Mouse (Mus musculus) neural tube, embryonic 14.5 days (tissue): ENCODE data around the gene Foxf1. TPM values are rescaled to one million over a fixed set of nuclear protein-coding genes. Genes with fewer than 3 reads are reported as not detected.

ENCODE experiments used
- ATAC-seq: fragments of 200-750 bp; cut with Nextera tagmentation; 2 replicates; pipeline ENCODE4 v1.8.0; 2017; ENCODE audit warnings: low read depth, mild to moderate bottlenecking, moderate TSS enrichment, moderate library complexity
- H3K27ac ChIP-seq: fragments of 300-500 bp; sonication (generic); 2 replicates; pipeline ENCODE4 v1.5.1; 2014; ENCODE audit warnings: low read depth, mild to moderate bottlenecking, control low read depth, low read length, moderate library complexity, mixed read lengths
- H3K27me3 ChIP-seq: fragments of 300-500 bp; sonication (generic); 2 replicates; pipeline ENCODE4 v1.6.1; 2014; ENCODE audit warnings: low read length; ENCODE audit not compliant: control insufficient read depth, insufficient read depth
- H3K36me3 ChIP-seq: fragments of 300-500 bp; sonication (generic); 2 replicates; pipeline ENCODE4 v1.6.1; 2014; ENCODE audit warnings: low read length, mixed read lengths; ENCODE audit not compliant: control insufficient read depth, insufficient read depth
- H3K4me1 ChIP-seq: fragments of 300-500 bp; sonication (generic); 2 replicates; pipeline ENCODE4 v1.6.1; 2014; ENCODE audit warnings: low read length; ENCODE audit not compliant: control insufficient read depth, insufficient read depth
- H3K4me2 ChIP-seq: fragments of 300-500 bp; sonication (generic); 2 replicates; pipeline ENCODE4 v1.6.1; 2014; ENCODE audit warnings: mild to moderate bottlenecking, low read depth, low read length, control low read depth
- H3K4me3 ChIP-seq: fragments of 300-500 bp; sonication (generic); 2 replicates; pipeline ENCODE4 v1.5.1; 2014; ENCODE audit warnings: low read depth, low read length, control low read depth, mixed read lengths
- H3K9ac ChIP-seq: fragments of 300-500 bp; sonication (generic); replicated peaks from 2 replicates; pipeline ENCODE4 v1.6.1; 2014; ENCODE audit warnings: low read depth, mild to moderate bottlenecking, control low read depth, low read length, mixed read lengths
- H3K9me3 ChIP-seq: fragments of 300-500 bp; sonication (generic); 2 replicates; pipeline ENCODE4 v1.6.1; 2016; ENCODE audit warnings: low read length; ENCODE audit not compliant: control insufficient read depth
- WGBS: fragments of 180-500 bp; shearing (Covaris S2); extraction: QIAGEN DNeasy Blood & Tissue Kit; methylation state at CpG from one replicate; pipeline ENCODE4 v1.1.7; 2014; 5-methylcytosine and 5-hydroxymethylcytosine counted together
- polyA plus RNA-seq: library from polyadenylated mRNA; unstranded; fragments of >200 nt; fragmentation: Nextera tagmentation; extraction: Ambion mirVana; gene quantifications from 2 replicates; pipeline ENCODE4 v1.2.1, GENCODE M21; 2014

Foxf1 gene
- polyA plus RNA-seq, 1 experiment from 2014 or later, result 0.16 TPM

GRCm38 (mm10) chr8:121079944-121080343, 4.2 kb upstream of the Foxf1 start:
- Histone ChIP-seq H3K27me3 (peaks cover 80% of the 10 kb centered on the region), H3K4me1 (0 out of 2 replicates have a peak, but pooled peaks cover 11% of the 10 kb centered on the region), H3K4me3 (no peak overlapping the region), H3K27ac (no peak overlapping the region), H3K9ac (no peak overlapping the region), H3K4me2 (no peak overlapping the region), H3K9me3 (no peaks in the 10 kb centered on the region), H3K36me3 (no peaks in the 10 kb centered on the region)
- 5% methylated on average over 12 of the region's 12 CpGs for WGBS
- no peak for ATAC-seq

GRCm38 (mm10) chr8:121080361-121081090, 3.7 kb upstream of the Foxf1 start:
- WGBS, result under 1% methylated on average over 49 of the region's 49 CpGs
- Histone ChIP-seq H3K9me3 (no peaks in the 10 kb centered on the region), H3K4me3 (no peak overlapping the region), H3K27ac (no peak overlapping the region), H3K9ac (no peak overlapping the region), H3K4me1 (0 out of 2 replicates have a peak, but pooled peaks cover 11% of the 10 kb centered on the region), H3K27me3 (peaks cover 85% of the 10 kb centered on the region), H3K36me3 (no peaks in the 10 kb centered on the region), H3K4me2 (no peak overlapping the region)
- no peak for ATAC-seq

GRCm38 (mm10) chr8:121081398-121081797, 2.8 kb upstream of the Foxf1 start:
- under 1% methylated on average over 7 of the region's 7 CpGs for WGBS

GRCm38 (mm10) chr8:121082218-121083092, 1.7 kb upstream of the Foxf1 start:
- no peak overlapping the region for H3K27ac ChIP-seq
- H3K9me3 ChIP-seq, result no peaks in the 10 kb centered on the region
- 0 out of 2 replicates have a peak, but pooled peaks cover 11% of the 10 kb centered on the region for H3K4me1 ChIP-seq
- no peak for ATAC-seq
- no peak overlapping the region for H3K4me3 ChIP-seq
- no peak overlapping the region for H3K9ac ChIP-seq
- WGBS, result under 1% methylated on average over 57 of the region's 57 CpGs
- no peaks in the 10 kb centered on the region for H3K36me3 ChIP-seq
- H3K4me2 ChIP-seq, result peak overlapping the region; percentile 56; the same call in 1 of the 2 replicates
- H3K27me3 ChIP-seq, result peaks cover 87% of the 10 kb centered on the region

More at GRCm38 (mm10) chr8:121081398-121081797, 2.8 kb upstream of the Foxf1 start:
- H3K4me2 ChIP-seq, result no peak overlapping the region
- H3K27me3 ChIP-seq, result peaks cover 85% of the 10 kb centered on the region
- H3K4me3 ChIP-seq, result no peak overlapping the region
- no peak overlapping the region for H3K9ac ChIP-seq
- H3K9me3 ChIP-seq, result no peaks in the 10 kb centered on the region
- no peaks in the 10 kb centered on the region for H3K36me3 ChIP-seq
- no peak overlapping the region for H3K27ac ChIP-seq
- ATAC-seq, result no peak
- H3K4me1 ChIP-seq, result 0 out of 2 replicates have a peak, but pooled peaks cover 11% of the 10 kb centered on the region

GRCm38 (mm10) chr8:121083093-121083935, 872 bp upstream of the Foxf1 start:
- Histone ChIP-seq H3K9ac (no peak overlapping the region), H3K4me1 (0 out of 2 replicates have a peak, but pooled peaks cover 11% of the 10 kb centered on the region), H3K9me3 (no peaks in the 10 kb centered on the region), H3K27ac (no peak overlapping the region), H3K4me3 (peak overlapping the region; percentile 29), H3K36me3 (no peaks in the 10 kb centered on the region), H3K4me2 (peak overlapping the region; percentile 56), H3K27me3 (peaks cover 86% of the 10 kb centered on the region)
- WGBS, result under 1% methylated on average over 89 of the region's 89 CpGs
- no peak for ATAC-seq

- Histone ChIP-seq H3K36me3 (no peaks in the 10 kb centered on the region), H3K4me2 (peak overlapping the region; percentile 56), H3K9ac (no peak overlapping the region; the same call in 1 of the 2 replicates), H3K4me3 (peak overlapping the region; percentile 29), H3K27me3 (peaks cover 86% of the 10 kb centered on the region), H3K4me1 (0 out of 2 replicates have a peak, but pooled peaks cover 11% of the 10 kb centered on the region), H3K27ac (no peak overlapping the region), H3K9me3 (no peaks in the 10 kb centered on the region)
- whole genome bisulfite sequencing, result 3% methylated on average over 12 of the region's 27 CpGs
- no peak for ATAC-seq
Measured at GRCm38 (mm10) chr8:121083936-121084209, 313 bp upstream of the Foxf1 start.

- peaks cover 90% of the 10 kb centered on the region for H3K27me3 ChIP-seq
- no peak overlapping the region for H3K4me2 ChIP-seq
- no peaks in the 10 kb centered on the region for H3K36me3 ChIP-seq
- no peak overlapping the region for H3K27ac ChIP-seq
- no peak overlapping the region for H3K9ac ChIP-seq
- ATAC-seq, result no peak
- 1% methylated on average over 30 of the region's 30 CpGs for WGBS
- H3K4me3 ChIP-seq, result peak overlapping the region; percentile 29; the same call in 1 of the 2 replicates
- no peaks in the 10 kb centered on the region for H3K9me3 ChIP-seq
- 0 out of 2 replicates have a peak, but pooled peaks cover 11% of the 10 kb centered on the region for H3K4me1 ChIP-seq
Measured at GRCm38 (mm10) chr8:121085011-121085410, 825 bp downstream of the Foxf1 start.

GRCm38 (mm10) chr8:121085561-121085960, 1.4 kb downstream of the Foxf1 start:
- Histone ChIP-seq H3K27ac (no peak overlapping the region), H3K4me1 (0 out of 2 replicates have a peak, but pooled peaks cover 11% of the 10 kb centered on the region), H3K27me3 (peaks cover 90% of the 10 kb centered on the region), H3K9ac (no peak overlapping the region), H3K4me2 (no peak overlapping the region), H3K9me3 (no peaks in the 10 kb centered on the region), H3K36me3 (no peaks in the 10 kb centered on the region), H3K4me3 (no peak overlapping the region)
- WGBS, result 30% methylated on average over 3 of the region's 3 CpGs
- ATAC-seq, result no peak
